Mouse (Mus musculus) urinary bladder, postnatal 14 days (tissue): ENCODE data around the gene Adam17.

ENCODE experiments used
- DNase-seq: peaks from one replicate; pipeline ENCODE4 v3.0.0; 2021; ENCODE audit warnings: low spot score

Gene Adam17

DNA sequence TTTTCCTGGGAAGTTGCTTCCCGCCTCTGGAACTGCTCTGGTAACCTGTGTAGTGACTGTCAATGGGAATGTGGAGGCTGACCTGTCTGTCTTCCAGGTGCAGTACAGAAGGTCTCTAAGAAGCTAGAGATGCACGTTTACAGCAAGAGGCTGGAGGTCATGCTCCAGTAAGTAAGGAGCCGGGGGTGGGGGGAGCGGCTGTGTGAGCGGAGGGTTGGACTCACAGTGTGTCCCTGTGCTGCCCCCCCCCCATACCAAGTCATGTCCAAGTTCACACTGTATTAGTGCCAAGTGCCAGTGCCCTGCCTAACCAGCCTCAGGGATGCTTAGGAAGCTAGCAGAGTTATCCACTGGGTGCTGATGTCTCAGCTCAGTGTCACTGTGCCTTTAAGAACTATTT lies 61.2 kb downstream of the Adam17 start:
- no peak for DNase-seq

GRCm38 (mm10) chr12:21306721-21307120 lies 66.7 kb downstream of the Adam17 start:
- DNase-seq = no peak

DNA sequence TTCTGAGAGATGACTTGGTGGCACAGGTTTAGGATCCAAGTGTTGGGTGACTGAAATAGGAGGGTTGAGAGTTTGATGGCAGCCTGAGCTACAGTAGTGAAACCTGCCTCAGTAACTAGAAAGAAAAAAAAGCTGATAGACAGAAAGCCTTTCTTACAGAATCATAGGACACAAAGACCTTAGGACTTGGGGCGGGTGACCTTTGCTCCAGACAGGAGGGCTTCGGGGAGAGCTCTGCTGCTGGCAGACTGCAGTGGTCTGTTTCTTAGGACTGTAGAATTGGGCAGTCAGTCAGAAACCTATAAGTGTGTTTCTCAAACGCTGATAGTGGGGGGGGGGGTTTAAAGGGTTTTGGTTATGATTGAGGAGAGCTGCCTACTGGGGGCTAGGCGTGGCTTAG lies 67.7 kb downstream of the Adam17 start:
- DNase-seq = no peak

GRCm38 (mm10) chr12:21302361-21302783 lies 71.1 kb downstream of the Adam17 start:
- no peak for DNase-seq

- no peak for DNase-seq
Measured at GRCm38 (mm10) chr12:21301932-21302331, 71.5 kb downstream of the Adam17 start.

DNA sequence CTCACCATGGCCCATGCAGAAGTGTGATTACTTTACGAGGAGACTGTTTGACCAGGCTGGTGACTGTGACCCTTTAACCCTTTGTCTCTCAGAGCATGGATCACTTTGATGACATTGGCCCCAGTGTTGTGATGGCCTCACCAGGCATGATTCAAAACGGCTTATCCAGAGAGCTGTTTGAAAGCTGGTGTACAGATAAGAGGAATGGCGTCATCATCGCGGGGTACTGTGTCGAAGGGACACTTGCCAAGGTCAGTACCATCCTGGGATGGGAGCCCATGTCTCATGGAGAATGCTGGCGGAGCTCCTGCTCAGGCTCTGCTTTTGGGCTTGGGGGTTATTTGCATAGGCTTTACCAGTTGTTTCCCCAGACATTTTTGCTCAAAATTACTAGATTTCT lies 72.1 kb downstream of the Adam17 start:
- no peak for DNase-seq

- DNase-seq = no peak
Measured at GRCm38 (mm10) chr12:21298856-21299255, 74.6 kb downstream of the Adam17 start.

DNA sequence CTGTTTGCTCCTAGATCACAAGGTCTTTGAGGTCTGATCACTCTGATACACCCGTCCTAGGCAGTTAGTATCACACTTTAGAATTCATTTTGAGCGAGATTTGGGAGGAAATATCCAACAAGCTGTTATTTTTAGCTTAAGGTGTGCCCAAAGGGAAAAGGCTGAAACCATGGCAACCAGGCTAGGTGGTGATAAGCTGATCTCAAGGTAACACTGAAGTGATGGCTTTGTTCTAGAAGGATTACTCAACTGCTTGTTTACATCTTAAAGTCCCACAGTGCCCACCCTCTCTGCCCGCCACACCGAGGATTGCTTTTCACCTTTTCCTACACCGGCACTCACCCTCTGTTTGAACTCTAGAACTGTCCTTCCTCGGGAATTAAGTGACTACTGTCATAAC lies 83.8 kb downstream of the Adam17 start:
- DNase-seq = no peak

- DNase-seq = no peak
Measured at GRCm38 (mm10) chr12:21288716-21289395, 84.6 kb downstream of the Adam17 start.

GRCm38 (mm10) chr12:21286712-21287650 lies 86.5 kb downstream of the Adam17 start:
- DNase-seq = peak; percentile 11

DNA sequence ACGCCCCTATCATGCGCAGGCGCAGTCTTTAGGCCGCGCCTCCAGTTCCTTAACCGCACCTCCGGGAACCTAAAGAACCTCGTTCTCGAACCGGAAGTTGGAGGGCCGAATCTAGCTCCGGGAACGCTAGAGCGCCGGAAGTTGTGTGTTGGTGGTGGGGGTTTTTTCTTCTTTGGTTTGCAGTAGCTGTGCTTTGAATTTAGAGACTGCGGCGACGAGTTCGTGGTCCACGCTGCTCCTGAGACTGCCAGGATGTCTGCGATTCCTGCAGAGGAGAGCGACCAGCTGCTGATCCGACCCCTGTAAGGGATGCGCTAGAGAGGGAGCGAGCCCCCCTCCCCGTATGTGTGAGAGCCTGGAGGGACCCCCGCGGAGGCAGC lies 87.2 kb downstream of the Adam17 start, which contains the start of gene Itgb1bp1:
Gene Itgb1bp1 (minus strand): TSS at position 42 of the 380 bp plus-strand sequence.
- DNase-seq = peak; percentile 99

- DNase-seq = no peak
Measured at GRCm38 (mm10) chr12:21285508-21286242, 87.8 kb downstream of the Adam17 start.

DNA sequence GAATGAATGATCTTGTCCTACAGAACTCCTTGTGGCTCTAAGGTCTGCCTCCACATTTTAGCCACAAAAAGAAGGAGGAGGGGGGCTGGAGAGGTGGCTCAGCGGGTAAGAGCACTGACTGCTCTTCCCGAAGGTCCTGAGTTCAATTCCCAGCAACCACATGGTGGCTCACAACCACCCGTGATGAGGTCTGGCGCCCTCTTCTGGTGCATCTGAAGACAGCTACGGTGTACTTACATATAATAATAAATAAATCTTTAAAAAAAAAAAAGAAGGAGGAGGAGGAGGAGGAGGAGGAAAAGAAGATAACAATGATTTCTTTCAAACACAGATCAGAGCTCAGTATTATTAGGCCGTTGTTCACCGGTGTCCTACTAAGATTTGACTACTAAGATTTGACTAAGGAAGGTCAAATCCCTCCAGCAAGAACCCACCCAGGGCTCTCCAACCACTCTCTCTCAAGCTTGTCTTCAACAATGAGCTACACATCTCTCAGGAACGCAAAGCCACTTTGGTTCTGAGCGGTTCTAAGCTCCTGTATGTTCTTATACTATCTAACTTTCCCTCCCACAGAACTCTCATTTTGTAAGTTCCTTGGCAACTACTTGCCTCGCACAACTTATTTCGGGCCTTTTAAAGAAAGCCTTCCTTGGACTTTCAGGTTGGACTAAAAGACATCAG lies 88.5 kb downstream of the Adam17 start, which contains the start of gene Cpsf3:
Gene Cpsf3 (plus strand): TSS at position 631 of the 681 bp plus-strand sequence.
- no peak for DNase-seq

DNA sequence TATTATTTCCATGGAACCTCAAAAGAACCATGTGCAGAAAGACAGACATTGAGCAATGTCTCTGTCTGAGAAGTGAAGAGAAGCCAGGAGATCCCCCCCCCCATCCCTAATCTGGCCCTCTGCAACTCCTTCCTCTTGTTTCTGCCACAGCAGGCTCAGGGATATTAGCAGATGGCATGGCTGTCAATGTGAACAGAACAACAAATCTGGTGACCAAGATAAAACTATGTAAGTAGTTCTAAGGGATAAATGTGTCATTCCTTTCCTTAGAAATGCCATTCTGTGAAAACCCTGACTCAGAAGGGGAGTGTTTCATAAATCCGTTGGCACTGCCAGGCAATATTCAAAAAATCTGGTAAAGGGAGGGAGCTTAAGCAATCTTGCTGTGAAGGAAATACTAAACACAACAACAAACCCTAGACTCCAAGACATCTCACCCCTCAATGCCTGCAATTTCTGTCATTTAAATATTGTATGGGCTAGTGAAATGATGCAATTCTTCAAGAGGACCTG lies 96.0 kb downstream of the Adam17 start:
- no peak for DNase-seq

DNA sequence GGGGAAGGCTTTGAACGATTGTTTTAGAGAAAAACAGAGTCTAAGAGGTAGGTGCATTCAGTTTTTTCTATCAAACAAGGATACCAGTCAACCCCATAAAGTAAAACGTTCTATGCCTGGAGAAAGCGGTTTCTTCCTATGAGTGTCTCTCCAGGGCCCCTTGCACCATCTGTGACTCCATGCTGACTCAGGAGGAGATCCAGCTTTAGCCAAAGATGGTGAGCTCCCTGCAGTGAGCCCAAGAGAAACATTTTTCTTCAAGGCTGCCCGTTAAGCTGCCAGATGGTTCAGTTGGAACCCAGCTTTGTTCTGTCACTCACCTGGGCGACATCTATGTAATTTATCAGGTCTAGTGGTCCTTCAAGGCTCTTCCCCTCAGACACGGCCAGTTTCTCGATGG lies 99.0 kb downstream of the Adam17 start:
- no peak for DNase-seq
